Mouse (Mus musculus) bone marrow macrophage, adult 2 months (primary cell): Measurements from ENCODE around the gene Zfp2.

Experiments used
- CTCF ChIP-seq: IDR thresholded peaks from 2 replicates; pipeline ENCODE4 v1.5.1; 2012; ENCODE audit warnings: low read depth, mild to moderate bottlenecking, low read length, moderate library complexity
- POLR2A ChIP-seq: IDR thresholded peaks from 2 replicates; pipeline ENCODE4 v1.6.1; 2012; ENCODE audit warnings: mild to moderate bottlenecking, low read depth, low read length, borderline replicate concordance

- no peak for TF ChIP-seq CTCF
- no peak for TF ChIP-seq POLR2A
Measured at GRCm38 (mm10) chr11:50850989-50851601, 64.9 kb downstream of the Zfp2 start.
